Mouse (Mus musculus) left cerebral cortex, adult 11 months (tissue): ENCODE data around the gene Lect2.

ENCODE experiments used
- DNase-seq: peaks from one replicate; pipeline ENCODE4 v3.0.0; 2022; ENCODE audit warnings: low spot score

The Lect2 gene

DNA sequence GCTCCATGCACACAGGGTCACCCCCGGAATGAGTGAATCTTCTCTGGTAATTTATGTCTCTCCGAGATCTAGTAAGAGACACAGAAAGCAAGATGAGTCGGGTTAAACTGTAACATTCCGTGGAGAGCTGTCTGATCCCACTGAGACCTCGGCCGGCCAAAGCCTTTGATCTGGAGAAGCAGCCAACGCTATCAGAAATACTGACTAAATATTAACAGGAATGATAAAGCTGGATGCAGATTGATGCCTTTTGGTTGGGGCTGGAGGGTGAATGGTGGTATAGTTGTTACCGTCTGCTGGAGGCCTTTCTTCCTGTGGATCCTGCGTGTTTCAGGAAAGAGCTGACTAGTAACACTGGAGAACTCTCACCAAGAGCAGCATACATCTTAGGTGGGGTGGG, at the start of gene Lect2:
Gene Lect2, minus strand, starts transcription at position 102 of the 400 bp plus-strand sequence.
- DNase-seq: no peak

- no peak for DNase-seq
These were observed 49.0 kb upstream of the Lect2 start for GRCm38 (mm10) chr13:56597296-56597695.

DNA sequence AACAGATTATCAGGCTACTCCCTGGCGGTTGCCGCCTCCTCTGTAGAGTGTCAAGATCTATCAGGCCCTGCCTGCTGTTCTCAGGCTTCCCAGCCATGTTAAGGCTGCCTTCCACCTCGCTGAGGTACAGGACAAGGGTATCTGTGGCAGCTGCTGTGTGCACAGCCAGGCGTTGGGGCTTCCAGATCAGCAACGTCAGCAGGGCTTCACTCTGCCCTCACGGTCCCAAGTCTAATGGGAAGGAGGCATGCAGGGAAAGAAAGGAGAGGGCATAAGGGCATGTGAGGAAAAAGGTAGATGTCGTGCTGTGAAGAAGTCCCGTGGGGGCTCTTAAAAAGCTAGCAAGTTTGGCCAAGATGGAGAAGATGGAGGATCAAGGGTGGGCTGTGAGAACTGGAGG, 46.9 kb upstream of the Lect2 start:
- no peak for DNase-seq

DNA sequence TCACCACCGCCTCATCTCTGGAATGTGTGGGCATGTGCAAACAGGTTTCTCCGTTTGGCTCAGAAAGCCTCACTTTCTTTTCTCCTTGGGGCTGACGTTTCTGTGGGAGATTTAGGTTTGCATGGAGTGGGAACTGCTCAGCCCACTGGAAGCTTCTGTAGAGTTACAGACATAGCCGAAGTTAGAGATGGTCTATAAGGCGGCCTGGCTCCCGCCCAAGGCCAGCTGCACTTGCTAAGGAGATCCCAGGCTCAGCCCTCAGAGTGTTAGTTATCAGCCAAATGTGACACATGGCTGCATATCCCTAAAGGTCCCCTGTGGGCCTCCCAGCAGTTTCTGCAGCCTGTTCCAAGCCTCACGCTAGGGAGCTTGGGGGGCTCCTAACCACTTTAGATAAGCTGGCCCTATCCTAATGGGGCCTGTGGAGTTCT, 45.7 kb upstream of the Lect2 start:
- DNase-seq: no peak

DNA sequence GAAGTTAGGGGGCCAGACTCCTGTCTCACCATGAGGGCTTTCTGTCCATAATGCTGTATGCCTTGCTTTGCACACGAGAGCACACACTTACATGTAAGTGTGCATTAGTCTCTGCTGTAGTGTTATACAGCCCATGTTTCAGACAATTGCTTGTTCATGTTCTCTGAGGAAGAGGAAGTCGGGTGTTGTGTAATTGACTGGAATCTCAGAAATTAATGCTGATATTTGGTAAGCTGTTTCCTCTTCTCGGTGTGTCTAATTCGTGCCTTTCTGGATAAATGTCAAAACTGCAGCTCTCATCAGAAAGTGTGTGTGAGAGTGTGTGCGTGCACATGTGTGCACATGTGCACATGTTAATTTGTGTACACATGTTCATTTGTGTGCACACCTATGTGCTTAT, 44.9 kb upstream of the Lect2 start:
- DNase-seq: no peak

DNA sequence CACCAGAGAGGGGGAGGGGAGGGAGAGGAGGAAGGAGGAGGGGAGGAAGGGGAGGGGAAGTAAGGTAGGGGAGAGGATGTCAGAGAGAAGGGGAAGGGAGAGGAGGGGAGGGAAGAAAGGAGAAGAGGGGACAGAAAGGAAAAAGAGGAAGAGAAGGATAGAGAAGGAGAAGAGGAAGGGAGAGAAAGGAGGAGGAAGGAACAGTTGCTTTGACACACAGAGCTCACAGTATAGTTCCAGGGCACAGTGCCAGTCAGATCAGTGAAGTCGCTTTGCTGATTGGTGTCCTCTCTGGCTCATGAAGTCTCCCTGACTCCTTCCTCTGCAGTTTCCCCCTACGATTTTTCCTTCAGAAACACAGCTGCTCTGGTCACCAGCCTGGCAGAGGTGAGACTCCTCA, 43.6 kb upstream of the Lect2 start:
- DNase-seq: no peak

DNA sequence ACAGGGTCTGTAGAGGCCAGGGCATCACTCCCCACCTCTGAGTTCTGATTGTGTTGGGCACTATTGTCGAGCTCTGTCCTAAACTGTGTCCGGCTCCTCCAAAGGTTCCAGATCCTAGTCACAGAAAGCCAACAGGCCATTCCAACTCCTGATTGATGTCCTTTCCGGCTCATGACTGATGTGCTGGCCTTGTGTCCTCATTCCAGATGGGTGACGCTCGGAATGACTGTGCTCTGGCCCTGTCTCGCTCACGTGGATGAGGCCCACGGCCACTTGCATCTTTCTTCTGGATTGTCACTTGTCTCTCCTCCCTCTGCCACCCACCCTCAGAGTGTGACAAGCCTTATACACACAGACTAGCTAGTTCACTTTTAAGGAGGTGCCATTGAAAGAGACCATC, 42.9 kb upstream of the Lect2 start:
- DNase-seq: no peak

DNA sequence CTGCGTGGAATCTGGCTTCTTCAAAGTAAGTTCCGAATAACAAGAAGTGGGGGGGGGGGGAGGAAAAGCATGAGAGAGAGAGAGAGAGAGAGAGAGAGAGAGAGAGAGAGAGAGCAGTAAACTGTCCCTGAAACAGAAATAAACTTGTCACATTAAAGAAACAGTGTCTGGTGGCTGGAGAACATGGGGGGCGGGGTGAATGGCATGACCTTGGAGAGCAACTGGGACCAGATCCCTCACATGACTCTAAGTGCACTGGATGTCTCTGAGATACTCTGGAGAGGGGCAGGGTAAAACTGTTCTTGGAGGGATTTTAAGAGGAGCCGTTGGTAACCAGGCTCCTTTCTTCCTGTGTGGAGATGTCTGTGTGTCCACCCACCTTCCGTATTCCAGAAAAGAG, 41.9 kb upstream of the Lect2 start:
- no peak for DNase-seq

- no peak for DNase-seq
These were observed 40.3 kb upstream of the Lect2 start for GRCm38 (mm10) chr13:56588454-56589117.

DNA sequence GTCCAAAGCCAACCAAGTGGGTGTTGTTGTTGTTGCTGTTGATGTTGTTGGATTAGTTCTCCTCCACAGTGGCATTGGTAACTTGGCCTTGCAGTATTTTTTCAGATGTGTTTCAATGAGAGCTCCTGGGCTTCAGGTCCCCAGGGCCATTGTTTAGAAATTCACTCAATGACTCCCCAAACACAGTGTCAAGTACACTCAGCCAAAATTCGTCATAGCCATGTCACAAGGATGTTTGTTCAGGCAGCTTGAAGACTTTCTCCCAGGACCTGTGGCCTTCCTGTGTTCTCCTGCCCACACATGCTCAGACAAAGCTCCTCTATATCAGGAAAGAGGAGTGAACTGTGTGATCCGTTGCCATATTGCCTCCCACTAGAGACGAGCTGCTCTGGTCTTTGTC, 37.7 kb upstream of the Lect2 start:
- no peak for DNase-seq

DNA sequence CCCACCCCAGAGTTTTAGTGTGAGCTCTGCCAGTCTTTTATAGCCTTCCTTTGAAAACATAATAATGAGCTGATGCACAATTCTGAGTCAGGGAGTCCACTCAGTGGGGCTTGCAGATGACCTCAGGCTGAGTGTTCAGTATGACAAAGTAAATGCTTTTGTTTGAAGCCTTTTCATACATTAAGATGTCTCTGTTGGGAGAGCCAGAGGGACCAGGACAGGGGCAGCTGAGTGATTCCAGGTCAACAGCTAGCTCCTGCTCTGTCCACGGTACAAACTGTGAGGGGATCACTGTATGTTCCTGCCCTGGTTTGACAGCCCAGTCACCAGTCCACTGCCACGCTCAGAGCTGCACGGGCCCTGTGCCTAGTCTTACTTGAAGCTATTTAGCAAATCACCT, 34.4 kb upstream of the Lect2 start:
- no peak for DNase-seq

GRCm38 (mm10) chr13:56581961-56582434, 33.7 kb upstream of the Lect2 start:
- no peak for DNase-seq

DNA sequence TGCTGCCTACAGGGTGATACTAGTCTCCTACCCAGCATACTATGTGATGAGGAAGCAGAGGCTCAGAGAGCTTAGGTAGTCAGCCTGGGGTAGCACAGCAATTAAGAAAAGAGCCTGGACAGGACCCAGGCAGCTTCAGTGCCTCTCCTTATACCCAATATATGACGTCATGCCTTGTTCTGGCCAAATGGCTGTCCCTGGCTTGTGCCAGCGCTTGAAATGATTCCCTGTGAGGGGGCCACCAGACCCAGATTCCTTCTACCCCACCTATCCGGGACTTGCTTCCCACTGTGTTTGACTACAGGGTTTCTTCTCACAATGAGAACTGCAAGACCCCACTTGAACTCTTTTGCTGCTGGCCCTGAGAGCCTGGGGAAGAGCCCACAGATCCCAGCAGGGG, 33.2 kb upstream of the Lect2 start:
- DNase-seq: no peak

DNA sequence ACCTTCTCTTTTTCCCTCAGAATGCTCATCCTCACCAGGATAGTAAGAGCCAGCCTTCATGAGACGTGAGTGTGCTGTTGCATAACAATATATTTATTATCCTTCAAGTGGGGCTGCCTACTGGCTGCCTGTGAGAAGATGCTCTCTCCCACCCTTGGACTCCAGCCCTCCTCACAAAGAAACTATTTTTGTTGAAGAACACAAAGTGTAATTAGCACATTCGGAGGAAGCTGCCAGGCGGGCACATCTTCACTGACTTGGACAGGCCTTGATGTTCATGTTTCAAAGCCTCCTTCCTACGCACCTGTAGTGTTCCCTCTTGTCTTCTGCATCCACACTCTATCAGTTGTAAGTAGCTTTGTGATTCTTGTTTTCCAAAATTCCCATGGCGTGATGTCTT, 32.1 kb upstream of the Lect2 start:
- no peak for DNase-seq

DNA sequence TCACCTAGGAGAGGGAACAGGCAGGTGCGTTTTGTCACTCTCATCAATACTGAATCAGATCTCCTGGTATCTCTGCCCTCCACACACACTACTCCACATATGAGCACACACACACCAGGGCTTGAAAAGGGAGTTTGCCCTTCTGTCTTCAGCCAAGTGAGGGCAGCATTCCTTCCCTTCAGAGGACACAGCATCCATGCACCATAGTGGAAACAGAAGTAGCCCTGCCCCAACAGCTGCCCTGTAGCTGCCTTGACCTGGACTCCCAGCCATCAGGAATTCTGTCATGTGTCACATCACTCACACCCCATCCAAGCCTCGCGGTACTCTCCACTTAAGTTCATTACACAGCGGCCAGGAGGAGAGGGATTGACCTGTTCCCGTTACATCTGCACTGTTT, 29.8 kb upstream of the Lect2 start:
- DNase-seq: no peak

DNA sequence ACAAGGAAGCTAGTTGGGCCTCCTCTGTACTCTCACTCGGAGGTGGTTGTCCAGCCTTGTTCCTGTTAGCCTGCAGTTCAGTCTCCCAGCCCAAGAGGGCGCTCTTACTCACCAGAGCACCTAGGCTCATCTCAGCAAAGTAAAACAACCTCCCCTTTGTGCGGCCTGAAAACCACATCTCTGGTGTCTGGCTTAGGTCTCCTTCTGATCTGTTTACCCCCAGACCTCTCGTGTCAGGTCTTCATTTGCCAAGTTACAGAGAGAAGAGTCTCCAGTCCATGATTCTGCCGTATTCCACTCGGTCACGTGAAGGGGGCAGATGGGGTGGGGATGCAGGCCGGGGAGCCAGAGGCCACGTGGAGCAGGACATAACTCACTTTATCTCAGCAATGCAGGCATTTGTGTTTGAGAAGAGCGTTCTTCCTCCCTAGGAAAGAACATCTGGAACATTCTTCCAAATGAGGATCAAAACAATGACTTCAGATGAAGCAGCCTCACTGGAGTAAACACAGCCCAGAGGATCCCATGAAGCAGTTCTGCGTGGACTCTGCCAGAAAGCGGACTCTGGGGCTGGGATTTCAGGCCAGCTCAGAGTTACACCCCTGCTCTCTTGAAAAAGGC, 27.5 kb upstream of the Lect2 start:
- DNase-seq: no peak

- DNase-seq: no peak
These were observed 26.8 kb upstream of the Lect2 start for GRCm38 (mm10) chr13:56575074-56575473.

DNA sequence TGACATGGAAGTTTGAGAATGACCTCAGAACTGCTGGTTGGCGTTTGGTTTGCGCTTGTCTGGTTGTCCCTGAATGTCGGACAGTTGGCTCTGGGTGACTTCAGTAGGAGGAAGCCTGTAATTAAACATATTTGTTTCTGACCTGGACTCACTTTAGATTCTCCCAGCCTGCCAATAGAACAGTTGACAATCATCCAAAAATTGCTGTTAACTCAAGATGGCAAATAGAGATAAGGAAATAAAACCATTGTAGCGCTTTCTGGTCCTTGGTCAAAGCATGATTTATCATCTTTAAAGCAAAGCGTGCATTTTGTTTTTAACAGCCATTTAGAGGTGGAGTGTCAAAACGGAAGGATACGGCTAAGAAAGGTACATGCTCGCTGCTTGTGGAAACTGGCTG, 23.3 kb upstream of the Lect2 start:
- DNase-seq: no peak

GRCm38 (mm10) chr13:56566336-56566735, 18.0 kb upstream of the Lect2 start:
- DNase-seq: no peak

GRCm38 (mm10) chr13:56563075-56563474, 14.8 kb upstream of the Lect2 start:
- no peak for DNase-seq

DNA sequence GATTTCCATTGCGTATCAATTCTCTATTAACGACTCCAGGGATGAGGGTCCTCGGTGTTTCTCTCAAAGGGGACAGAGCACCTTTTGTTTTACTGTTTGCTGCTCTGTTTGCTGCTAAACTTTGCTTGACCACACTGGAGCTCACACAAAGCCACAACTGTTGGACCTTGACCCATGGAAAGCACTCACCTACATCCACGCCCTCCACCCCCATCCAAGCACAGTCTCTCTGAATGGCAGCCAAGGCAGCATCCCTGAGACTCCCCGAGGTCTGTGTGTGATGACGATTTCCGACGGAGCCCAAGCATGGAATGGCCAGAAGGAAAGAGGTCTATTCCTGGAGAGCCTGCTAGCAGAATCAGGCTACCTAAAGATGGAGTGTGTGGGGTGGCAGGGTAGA, 12.8 kb upstream of the Lect2 start:
- DNase-seq: no peak

GRCm38 (mm10) chr13:56559841-56560370, 11.6 kb upstream of the Lect2 start:
- no peak for DNase-seq

- DNase-seq: no peak
These were observed 10.5 kb upstream of the Lect2 start for GRCm38 (mm10) chr13:56558811-56559210.

DNA sequence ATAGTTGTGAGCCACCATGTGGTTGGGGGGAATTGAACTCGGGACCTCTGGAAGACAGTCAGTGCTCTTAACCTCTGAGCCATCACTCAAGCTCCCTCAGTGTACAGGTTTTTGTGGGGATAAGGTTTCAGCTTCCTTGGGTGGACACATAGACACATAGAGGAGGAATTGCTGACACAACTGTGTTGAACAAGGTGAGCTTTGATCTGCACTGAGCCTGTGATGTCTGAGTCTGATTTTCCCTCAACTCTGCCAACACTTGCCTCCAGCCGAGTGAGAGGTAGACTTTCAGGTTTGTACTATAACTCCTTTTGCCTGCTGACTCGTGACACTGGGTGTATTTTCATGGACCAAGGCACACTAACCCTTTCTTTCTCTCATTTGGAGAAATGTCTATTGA, 8.4 kb upstream of the Lect2 start:
- DNase-seq: no peak
